Comparison of ENCODE assay signal across 24 mouse cellular contexts in genomic region chr19:17489041-17489865, GRCm38 (mm10).
A peak's percentile ranks its signal among the peaks of the same experiment; 100 is the strongest.
DNase-seq lines count a peak whose midpoint lies in the region; ATAC-seq and TF ChIP-seq lines count a peak whose summit lies in the region.
"Had no signal": no experiment of that assay in that cellular context is flagged by ENCODE, and none has a peak within 500 bp of the region (broad histone marks: within the 10 kb centered on the region; RNA-seq: fewer than 3 reads in every experiment).

No protein-coding gene starts in this region.

- peaks cover 12% of the 10 kb centered on the region for H3K4me1 ChIP-seq in kidney, embryonic 16.5 days (ENCODE audit: insufficient read depth, low read length)
- H3K4me1 ChIP-seq in lung, embryonic 16.5 days (replicated peaks; ENCODE audit: control insufficient read depth, insufficient read depth, low read length), result peaks cover 6% of the 10 kb centered on the region; the same call in 1 of the 2 replicates
- peaks cover 10% of the 10 kb centered on the region for H3K4me1 ChIP-seq in intestine, embryonic 16.5 days (ENCODE audit: control insufficient read depth, insufficient read depth, low read length)
- no peaks in the 10 kb centered on the region for H3K4me1 ChIP-seq in cerebellum, adult 2 months (ENCODE audit: control insufficient read depth, insufficient read depth, low read length)
- H3K4me1 ChIP-seq: limb, embryonic 15.5 days had no signal

- no peak for ATAC-seq in kidney, embryonic 16.5 days (ENCODE audit: low FRiP score, low TSS enrichment)
- ATAC-seq in lung, embryonic 16.5 days (ENCODE audit: low read depth), result peak; percentile 79
- ATAC-seq in intestine, embryonic 16.5 days, result peak; percentile 65
- ATAC-seq: hindbrain, postnatal 0 days had no signal

- WGBS in kidney, embryonic 16.5 days, result 67% methylated on average over 17 of the region's 17 CpGs
- 38% methylated on average over 17 of the region's 17 CpGs for WGBS in lung, embryonic 16.5 days
- WGBS in intestine, embryonic 16.5 days, result 53% methylated on average over 17 of the region's 17 CpGs
- 87% methylated on average over 17 of the region's 17 CpGs for WGBS in cerebellum, adult 2 months

- no peak for TF ChIP-seq CTCF in cerebellum, adult 2 months (IDR thresholded peaks at IDR 0.05; ENCODE audit: borderline replicate concordance, insufficient read depth, low read depth, low read length)

- H3K36me3 ChIP-seq in kidney, embryonic 16.5 days (ENCODE audit: insufficient read depth, low read length), result no peaks in the 10 kb centered on the region
- no peaks in the 10 kb centered on the region for H3K36me3 ChIP-seq in lung, embryonic 16.5 days (ENCODE audit: control insufficient read depth, insufficient read depth, low read length)
- H3K36me3 ChIP-seq in intestine, embryonic 16.5 days (ENCODE audit: control insufficient read depth, insufficient read depth, low read length), result no peaks in the 10 kb centered on the region
- H3K36me3 ChIP-seq: heart, embryonic 12.5 days; hindbrain, embryonic 10.5 days; limb, embryonic 15.5 days; neural tube, embryonic 13.5 days had no signal

- H3K27me3 ChIP-seq in kidney, embryonic 16.5 days (ENCODE audit: insufficient read depth, low read length), result no peaks in the 10 kb centered on the region
- no peaks in the 10 kb centered on the region for H3K27me3 ChIP-seq in lung, embryonic 16.5 days (ENCODE audit: control insufficient read depth, insufficient read depth, low read depth, low read length)
- H3K27me3 ChIP-seq in intestine, embryonic 16.5 days (replicated peaks; ENCODE audit: control insufficient read depth, insufficient read depth, low read length), result no peaks in the 10 kb centered on the region
- no peaks in the 10 kb centered on the region for H3K27me3 ChIP-seq in cerebellum, adult 2 months (ENCODE audit: control insufficient read depth, insufficient read depth, low read length)
- H3K27me3 ChIP-seq: heart, embryonic 12.5 days; limb, embryonic 15.5 days; neural tube, embryonic 13.5 days had no signal

- H3K9ac ChIP-seq in kidney, embryonic 16.5 days (replicated peaks; ENCODE audit: low read length), result no peak overlapping the region
- H3K9ac ChIP-seq in lung, embryonic 16.5 days (ENCODE audit: low read length), result no peak overlapping the region
- H3K9ac ChIP-seq in intestine, embryonic 16.5 days (ENCODE audit: low read depth, low read length), result no peak overlapping the region
- H3K9ac ChIP-seq: heart, embryonic 12.5 days; limb, embryonic 15.5 days; liver, embryonic 14.5 days; neural tube, embryonic 13.5 days had no signal

- H3K4me2 ChIP-seq in kidney, embryonic 16.5 days (replicated peaks; ENCODE audit: low read depth, low read length), result peak overlapping the region; percentile 31; the same call in 1 of the 2 replicates
- H3K4me2 ChIP-seq in lung, embryonic 16.5 days (ENCODE audit: low read depth, low read length), result peak overlapping the region; percentile 37
- H3K4me2 ChIP-seq in intestine, embryonic 16.5 days (ENCODE audit: low read depth, low read length), result no peak overlapping the region
- H3K4me2 ChIP-seq: heart, embryonic 12.5 days; limb, embryonic 15.5 days; neural tube, embryonic 13.5 days had no signal

- H3K4me3 ChIP-seq in kidney, embryonic 16.5 days (ENCODE audit: low read length), result no peak overlapping the region
- no peak overlapping the region for H3K4me3 ChIP-seq in lung, embryonic 16.5 days (ENCODE audit: low read length)
- H3K4me3 ChIP-seq in intestine, embryonic 16.5 days (ENCODE audit: low read length), result no peak overlapping the region
- no peak overlapping the region for H3K4me3 ChIP-seq in cerebellum, adult 2 months (replicated peaks; ENCODE audit: insufficient read depth, low read depth, low read length)
- H3K4me3 ChIP-seq: heart, embryonic 12.5 days; hindbrain, embryonic 10.5 days; limb, embryonic 15.5 days; neural tube, embryonic 13.5 days had no signal

- no peak for TF ChIP-seq POLR2A in cerebellum, adult 2 months (IDR thresholded peaks at IDR 0.05; ENCODE audit: borderline replicate concordance, insufficient read depth, low read length)

- no peak overlapping the region for H3K27ac ChIP-seq in kidney, embryonic 16.5 days (ENCODE audit: low read length)
- no peak overlapping the region for H3K27ac ChIP-seq in lung, embryonic 16.5 days (ENCODE audit: low read length)
- no peak overlapping the region for H3K27ac ChIP-seq in intestine, embryonic 16.5 days (ENCODE audit: low read length)
- no peak overlapping the region for H3K27ac ChIP-seq in cerebellum, adult 2 months (ENCODE audit: insufficient read depth, low read length)
- H3K27ac ChIP-seq: hindbrain, embryonic 10.5 days; hindbrain, postnatal 0 days; limb, embryonic 15.5 days; liver, embryonic 14.5 days; neural tube, embryonic 13.5 days had no signal

- no peak for DNase-seq in kidney, postnatal 14 days
- DNase-seq in lung, postnatal 25 days (ENCODE audit: low spot score), result no peak
- DNase-seq in testis, postnatal 14 days (ENCODE audit: low spot score), result no peak
- DNase-seq in cerebellum, adult 2 months, result no peak
- DNase-seq: adrenal gland, postnatal 25 days; cerebellum, adult 9-11 months; heart, postnatal 10 days; kidney, adult 9 months; left cerebral cortex, postnatal 4 days; lung, postnatal 36 days; retina, postnatal 1 day; right cerebral cortex, postnatal 25 days; spleen, adult 18-20 months; thymus, adult 2 months; thymus, postnatal 4 days had no signal

- H3K9me3 ChIP-seq in kidney, embryonic 16.5 days (ENCODE audit: low read length), result no peaks in the 10 kb centered on the region
- H3K9me3 ChIP-seq in lung, embryonic 16.5 days (ENCODE audit: control insufficient read depth, low read length), result no peaks in the 10 kb centered on the region
- no peaks in the 10 kb centered on the region for H3K9me3 ChIP-seq in intestine, embryonic 16.5 days (ENCODE audit: control insufficient read depth, low read length)
- H3K9me3 ChIP-seq: heart, embryonic 12.5 days; hindbrain, embryonic 10.5 days; limb, embryonic 15.5 days; neural tube, embryonic 13.5 days had no signal
